Mouse (Mus musculus) liver, embryonic 11.5 days (tissue): ENCODE results near the gene Zfhx3. TPM values are rescaled to one million over a fixed set of nuclear protein-coding genes. Genes with fewer than 3 reads are reported as not detected.

ENCODE experiments used
- ATAC-seq: fragments of 200-750 bp; cut with Nextera tagmentation; replicated peaks from 2 replicates; pipeline ENCODE4 v1.8.0; 2017; ENCODE audit warnings: moderate number of reproducible peaks, mild to moderate bottlenecking, moderate TSS enrichment, moderate library complexity; ENCODE audit not compliant: low FRiP score
- DNase-seq: peaks from one replicate; pipeline ENCODE4 v3.0.0-alpha.2; 2017; ENCODE audit warnings: low spot score
- H3K27ac ChIP-seq: fragments of 300-500 bp; sonication (generic); 2 replicates; pipeline ENCODE4 v1.5.1; 2014; ENCODE audit warnings: mild to moderate bottlenecking, low read depth, low read length, control low read depth
- H3K27me3 ChIP-seq: fragments of 300-500 bp; sonication (generic); replicated peaks from 2 replicates; pipeline ENCODE4 v1.6.1; 2014; ENCODE audit warnings: low read length, mixed read lengths; ENCODE audit not compliant: control insufficient read depth, insufficient read depth
- H3K36me3 ChIP-seq: fragments of 300-500 bp; sonication (generic); 2 replicates; pipeline ENCODE4 v1.6.1; 2014; ENCODE audit warnings: mild to moderate bottlenecking, low read length, moderate library complexity, mixed read lengths; ENCODE audit not compliant: control insufficient read depth, insufficient read depth
- H3K4me1 ChIP-seq: fragments of 300-500 bp; sonication (generic); replicated peaks from 2 replicates; pipeline ENCODE4 v1.6.1; 2014; ENCODE audit warnings: low read length, mixed read lengths; ENCODE audit not compliant: control insufficient read depth, insufficient read depth
- H3K4me2 ChIP-seq: fragments of 300-500 bp; sonication (generic); 2 replicates; pipeline ENCODE4 v1.6.1; 2014; ENCODE audit warnings: mild to moderate bottlenecking, control low read depth, moderate library complexity
- H3K4me3 ChIP-seq: fragments of 300-500 bp; sonication (generic); 2 replicates; pipeline ENCODE4 v1.5.1; 2014; ENCODE audit warnings: low read depth, low read length, control low read depth
- H3K9ac ChIP-seq: fragments of 300-500 bp; sonication (generic); 2 replicates; pipeline ENCODE4 v1.6.1; 2014; ENCODE audit warnings: low read depth, low read length, control low read depth
- H3K9me3 ChIP-seq: fragments of 300-500 bp; sonication (generic); 2 replicates; pipeline ENCODE4 v1.6.1; 2016; ENCODE audit warnings: low read length, inconsistent platforms, mixed read lengths; ENCODE audit not compliant: control insufficient read depth
- WGBS: fragments of 180-500 bp; shearing (Covaris S2); extraction: QIAGEN DNeasy Blood & Tissue Kit; methylation state at CpG from one replicate; pipeline ENCODE4 v1.1.7; 2014; 5-methylcytosine and 5-hydroxymethylcytosine counted together
- polyA plus RNA-seq: library from polyadenylated mRNA; unstranded; fragments of >200 nt; fragmentation: Nextera tagmentation; extraction: Ambion mirVana; gene quantifications from 2 replicates; pipeline ENCODE4 v1.2.1, GENCODE M21; 2014

Zfhx3 gene
- polyA plus RNA-seq, 1 experiment from 2014 or later = 6.1 TPM

GRCm38 (mm10) chr8:108220511-108220910 lies 278.1 kb downstream of the Zfhx3 start:
- ATAC-seq (no peak), DNase-seq (no peak)
- Histone ChIP-seq H3K27ac (no peak overlapping the region), H3K4me1 (no peaks in the 10 kb centered on the region), H3K27me3 (no peaks in the 10 kb centered on the region), H3K4me2 (no peak overlapping the region), H3K9me3 (no peaks in the 10 kb centered on the region), H3K4me3 (no peak overlapping the region), H3K9ac (no peak overlapping the region), H3K36me3 (no peaks in the 10 kb centered on the region)
- WGBS = 69% methylated on average over 3 of the region's 3 CpGs

- no peak overlapping the region for H3K4me2 ChIP-seq
- H3K9ac ChIP-seq = no peak overlapping the region
- 84% methylated on average over 2 of the region's 2 CpGs for WGBS
- H3K9me3 ChIP-seq = no peaks in the 10 kb centered on the region
- H3K4me3 ChIP-seq = no peak overlapping the region
- no peak for DNase-seq
- no peak for ATAC-seq
- no peak overlapping the region for H3K27ac ChIP-seq
- no peaks in the 10 kb centered on the region for H3K4me1 ChIP-seq
- no peaks in the 10 kb centered on the region for H3K36me3 ChIP-seq
- H3K27me3 ChIP-seq = no peaks in the 10 kb centered on the region
Measured at GRCm38 (mm10) chr8:108222091-108222490, 279.6 kb downstream of the Zfhx3 start.

GRCm38 (mm10) chr8:108232326-108232725 lies 289.9 kb downstream of the Zfhx3 start:
- DNase-seq (no peak), ATAC-seq (no peak)
- Histone ChIP-seq H3K27ac (no peak overlapping the region), H3K9me3 (no peaks in the 10 kb centered on the region), H3K36me3 (no peaks in the 10 kb centered on the region), H3K9ac (no peak overlapping the region), H3K27me3 (no peaks in the 10 kb centered on the region), H3K4me3 (no peak overlapping the region), H3K4me1 (no peaks in the 10 kb centered on the region), H3K4me2 (no peak overlapping the region)
- 70% methylated on average over 7 of the region's 7 CpGs for WGBS

GRCm38 (mm10) chr8:108234481-108234880 lies 292.0 kb downstream of the Zfhx3 start:
- DNase-seq (no peak), ATAC-seq (no peak)
- no peak overlapping the region for H3K9ac ChIP-seq
- no peaks in the 10 kb centered on the region for H3K27me3 ChIP-seq
- H3K4me2 ChIP-seq = no peak overlapping the region
- no peak overlapping the region for H3K27ac ChIP-seq
- 60% methylated on average over 4 of the region's 4 CpGs for WGBS
- H3K4me3 ChIP-seq = no peak overlapping the region
- H3K9me3 ChIP-seq = no peaks in the 10 kb centered on the region
- no peaks in the 10 kb centered on the region for H3K4me1 ChIP-seq
- no peaks in the 10 kb centered on the region for H3K36me3 ChIP-seq

- DNase-seq (no peak), ATAC-seq (no peak)
- H3K9me3 ChIP-seq = no peaks in the 10 kb centered on the region
- no peaks in the 10 kb centered on the region for H3K36me3 ChIP-seq
- no peak overlapping the region for H3K4me3 ChIP-seq
- H3K4me2 ChIP-seq = no peak overlapping the region
- no peak overlapping the region for H3K27ac ChIP-seq
- 66% methylated on average over 8 of the region's 8 CpGs for WGBS
- H3K9ac ChIP-seq = no peak overlapping the region
- H3K27me3 ChIP-seq = no peaks in the 10 kb centered on the region; the same call in 1 of the 2 replicates
- no peaks in the 10 kb centered on the region for H3K4me1 ChIP-seq
Measured at GRCm38 (mm10) chr8:108236715-108237114, 294.3 kb downstream of the Zfhx3 start.

GRCm38 (mm10) chr8:108239531-108239930 lies 297.1 kb downstream of the Zfhx3 start:
- H3K4me2 ChIP-seq = no peak overlapping the region
- no peak overlapping the region for H3K4me3 ChIP-seq
- H3K9me3 ChIP-seq = no peaks in the 10 kb centered on the region
- no peak overlapping the region for H3K27ac ChIP-seq
- DNase-seq (no peak), ATAC-seq (no peak)
- 83% methylated on average over 5 of the region's 5 CpGs for WGBS
- no peaks in the 10 kb centered on the region for H3K36me3 ChIP-seq
- H3K9ac ChIP-seq = no peak overlapping the region
- H3K4me1 ChIP-seq = no peaks in the 10 kb centered on the region
- H3K27me3 ChIP-seq = no peaks in the 10 kb centered on the region; the same call in 1 of the 2 replicates

GRCm38 (mm10) chr8:108241041-108241690 lies 298.7 kb downstream of the Zfhx3 start:
- H3K4me1 ChIP-seq = no peaks in the 10 kb centered on the region
- no peak overlapping the region for H3K9ac ChIP-seq
- WGBS = 38% methylated on average over 19 of the region's 19 CpGs
- no peak overlapping the region for H3K4me3 ChIP-seq
- DNase-seq = no peak
- H3K4me2 ChIP-seq = peak overlapping the region; percentile 41
- no peaks in the 10 kb centered on the region for H3K9me3 ChIP-seq
- no peaks in the 10 kb centered on the region; the same call in 1 of the 2 replicates for H3K27me3 ChIP-seq
- ATAC-seq = no peak
- H3K36me3 ChIP-seq = no peaks in the 10 kb centered on the region
- H3K27ac ChIP-seq = no peak overlapping the region

- Histone ChIP-seq H3K4me2 (no peak overlapping the region), H3K27me3 (no peaks in the 10 kb centered on the region; the same call in 1 of the 2 replicates), H3K9ac (no peak overlapping the region), H3K27ac (no peak overlapping the region), H3K4me3 (no peak overlapping the region), H3K36me3 (no peaks in the 10 kb centered on the region), H3K9me3 (no peaks in the 10 kb centered on the region), H3K4me1 (no peaks in the 10 kb centered on the region)
- DNase-seq (no peak), ATAC-seq (no peak)
- 64% methylated on average over 9 of the region's 9 CpGs for WGBS
Measured at GRCm38 (mm10) chr8:108243270-108243669, 300.8 kb downstream of the Zfhx3 start.
